Mouse (Mus musculus) lung, postnatal 14 days (tissue): ENCODE measurements at regions not wholly inside any gene's neighbourhood (a gene's known extent, or its start where the extent isn't known, plus 50 kb on each side); places are given as distances from the start of the nearest gene placed in this dataset.

ENCODE experiments used
- DNase-seq: peaks from one replicate; pipeline ENCODE4 v3.0.0; 2021

DNA sequence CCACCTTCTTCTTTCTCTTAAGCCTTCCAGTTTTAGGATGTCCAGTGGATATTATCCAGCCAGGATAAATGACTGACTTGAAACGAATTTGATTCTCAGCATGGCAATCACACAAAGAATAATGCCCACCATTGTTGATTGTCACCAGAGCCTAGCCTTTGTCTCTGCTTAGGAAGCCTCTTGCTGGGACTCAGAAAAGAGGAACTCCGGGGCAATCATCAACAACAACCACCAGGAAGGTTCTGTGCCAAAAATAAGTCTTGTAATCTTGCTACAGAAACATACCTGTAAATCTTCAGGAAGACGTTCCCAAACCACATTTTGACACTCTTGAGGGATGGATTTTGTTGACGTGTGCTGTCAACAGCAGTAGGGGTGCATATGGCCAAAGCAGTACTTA, 268.2 kb upstream of the Acvr2a start:
- DNase-seq, result no peak

DNA sequence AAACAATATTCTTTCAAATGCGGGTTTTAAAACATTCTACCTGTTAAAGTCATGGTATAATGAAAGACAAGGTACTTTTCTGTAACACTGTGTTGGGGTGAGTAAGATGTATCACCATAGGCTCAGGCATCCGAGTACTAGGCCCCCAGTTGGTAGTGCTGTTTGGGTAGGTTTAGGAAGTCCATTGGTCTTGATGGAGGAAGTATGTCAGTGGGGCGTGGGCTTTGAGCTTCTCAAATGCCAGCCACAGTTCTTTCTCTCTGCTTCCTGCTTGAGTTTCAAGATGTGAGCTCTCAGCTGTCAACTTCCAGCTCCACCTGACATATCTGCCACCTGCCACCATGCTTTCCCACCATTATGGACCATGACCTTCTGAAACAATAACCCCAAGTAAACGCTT, 267.7 kb upstream of the Acvr2a start:
- no peak for DNase-seq

DNA sequence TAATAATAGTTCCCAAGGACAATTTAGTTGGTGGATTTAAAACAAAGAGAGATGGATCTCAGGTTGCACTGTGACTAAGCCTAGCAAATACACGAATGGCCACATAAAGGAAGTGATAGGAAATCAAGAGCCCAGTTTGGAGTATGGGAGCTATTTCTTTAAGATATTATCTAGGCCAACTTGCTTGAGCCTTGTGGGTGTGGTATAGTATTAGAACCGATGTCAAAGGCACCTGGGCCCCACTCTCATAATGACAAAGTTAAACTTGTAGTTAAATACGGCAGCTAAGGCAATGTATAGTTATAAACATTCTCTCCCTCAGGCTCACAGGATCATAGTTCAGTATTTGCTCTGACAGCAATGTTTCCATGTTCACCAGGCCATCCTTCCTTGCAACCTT, 257.3 kb upstream of the Acvr2a start:
- DNase-seq, result no peak

DNA sequence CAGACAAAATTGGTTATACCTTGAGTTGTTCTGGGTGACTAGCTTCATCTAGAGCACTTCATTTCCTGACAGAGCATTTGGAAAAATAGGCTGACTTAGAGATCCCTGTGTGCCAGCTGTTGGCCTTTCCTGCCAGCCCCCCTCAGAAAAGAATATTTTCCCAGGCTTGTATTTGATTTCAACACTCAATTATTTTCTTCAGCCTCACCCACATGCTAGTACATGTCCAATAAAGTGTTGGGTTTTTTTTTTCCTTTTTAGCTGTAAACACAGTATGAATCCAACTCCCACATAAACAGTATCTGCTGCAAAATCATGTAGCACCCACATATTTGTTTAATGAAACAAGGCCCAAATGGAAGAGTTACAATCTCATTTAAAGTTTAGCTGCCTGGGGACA, 256.8 kb upstream of the Acvr2a start:
- peak; percentile 13 for DNase-seq

DNA sequence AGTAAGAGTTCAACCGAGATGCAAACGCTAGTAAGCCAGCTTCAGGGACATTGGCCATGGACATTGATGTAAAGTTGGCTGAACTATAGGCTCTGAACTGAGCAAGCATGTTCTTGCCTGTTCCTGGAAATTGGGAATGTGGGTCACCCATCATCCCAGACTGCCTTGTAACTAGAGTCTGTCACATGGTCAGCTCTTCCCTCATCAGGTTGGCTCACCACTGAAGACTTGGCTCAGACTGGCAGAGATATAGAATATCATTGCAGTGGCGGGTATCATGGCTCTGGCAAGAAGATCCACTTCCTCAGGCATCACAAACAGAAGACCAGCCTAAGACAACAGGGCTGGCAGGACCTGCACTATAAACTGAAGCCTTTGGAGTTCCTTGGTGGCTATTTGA, 255.3 kb upstream of the Acvr2a start:
- DNase-seq, result no peak

DNA sequence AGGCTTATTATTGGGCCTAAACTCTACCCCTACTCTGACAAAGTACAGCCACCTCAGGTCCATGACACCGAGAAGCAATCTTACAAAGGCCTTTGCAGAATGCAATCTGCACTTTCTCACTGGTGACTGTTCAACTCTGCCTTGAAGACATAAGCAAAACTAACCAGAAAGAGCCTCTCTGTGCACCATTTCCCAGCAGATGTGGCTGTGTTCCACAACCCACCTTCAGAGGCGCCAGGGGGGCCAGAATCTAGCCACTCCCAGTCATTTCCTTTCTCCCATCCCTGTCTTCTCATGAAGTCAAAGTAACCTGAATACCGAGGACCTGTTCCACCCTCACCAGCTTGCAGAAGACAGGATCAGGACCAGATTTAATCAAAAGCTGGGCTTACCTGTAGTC, 250.3 kb upstream of the Acvr2a start:
- DNase-seq, result no peak

DNA sequence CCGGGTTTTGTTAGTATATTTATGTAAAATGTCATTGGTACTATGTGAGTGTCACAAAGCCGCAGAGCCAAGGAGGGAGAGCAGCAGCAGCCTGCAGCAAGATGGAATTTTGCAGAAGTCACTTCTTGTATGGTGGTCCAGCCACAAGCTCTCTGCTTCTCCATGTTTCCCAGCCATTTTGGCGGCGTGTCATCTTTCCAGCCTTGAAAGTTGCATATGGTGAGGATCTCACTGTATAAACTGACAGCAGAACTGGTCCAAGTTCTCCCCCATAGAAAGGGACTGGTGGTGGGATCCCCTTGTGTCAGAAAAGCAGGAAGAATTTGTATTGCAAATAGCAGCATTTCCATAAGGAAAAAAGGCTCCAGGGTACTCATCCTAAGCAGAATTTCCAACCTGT, 249.7 kb upstream of the Acvr2a start:
- DNase-seq, result no peak

DNA sequence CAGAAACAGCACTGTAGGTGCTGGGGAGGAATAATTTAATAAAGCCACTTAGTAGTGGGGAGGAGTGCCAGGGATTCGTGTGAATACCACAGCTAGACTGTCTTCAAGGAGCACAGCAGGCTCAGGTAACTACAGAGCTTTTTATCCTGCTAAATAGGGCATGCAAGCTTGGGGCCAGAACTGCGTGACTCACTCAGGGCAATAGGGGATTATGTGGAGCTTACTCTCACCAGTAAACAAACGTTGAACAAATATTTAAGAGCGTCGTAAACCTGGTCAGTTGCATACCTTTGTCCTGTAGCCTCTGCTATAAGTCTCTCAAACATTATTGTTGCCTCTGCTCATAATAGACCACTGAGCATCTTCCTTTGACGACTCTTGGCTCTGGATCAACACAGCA, 246.0 kb upstream of the Acvr2a start:
- DNase-seq, result no peak

DNA sequence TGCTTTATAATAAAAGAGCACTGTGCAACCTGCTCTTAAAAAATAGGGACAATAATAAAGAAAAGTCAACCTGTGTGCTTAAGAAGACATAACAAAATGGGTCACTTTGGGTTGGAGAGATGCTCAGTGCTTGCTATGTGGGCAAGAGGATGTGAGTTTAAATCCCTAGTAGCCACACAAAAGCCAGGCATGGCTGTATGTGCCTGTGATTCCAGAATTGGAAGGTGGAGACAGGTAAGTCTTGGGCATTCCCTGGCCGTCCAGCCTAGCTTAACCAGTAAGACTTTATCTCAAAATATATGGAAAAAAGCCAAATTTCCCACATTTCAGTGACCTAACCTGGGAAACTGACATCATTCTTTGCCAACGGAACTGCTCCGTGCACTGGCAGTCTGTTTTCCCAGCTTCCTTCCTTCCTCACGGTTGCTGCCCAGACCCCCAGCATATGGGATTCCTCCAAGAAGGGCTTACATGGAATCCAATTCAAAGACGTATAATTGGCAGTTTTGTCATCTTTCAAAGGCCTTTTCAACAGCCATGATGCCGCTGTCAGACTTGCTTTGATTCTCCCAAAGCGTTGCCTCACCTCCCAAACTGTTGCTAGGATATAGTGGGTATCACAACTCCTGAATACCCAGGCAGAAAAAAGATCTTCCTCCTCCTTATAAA, 227.6 kb upstream of the Acvr2a start:
- no peak for DNase-seq

DNA sequence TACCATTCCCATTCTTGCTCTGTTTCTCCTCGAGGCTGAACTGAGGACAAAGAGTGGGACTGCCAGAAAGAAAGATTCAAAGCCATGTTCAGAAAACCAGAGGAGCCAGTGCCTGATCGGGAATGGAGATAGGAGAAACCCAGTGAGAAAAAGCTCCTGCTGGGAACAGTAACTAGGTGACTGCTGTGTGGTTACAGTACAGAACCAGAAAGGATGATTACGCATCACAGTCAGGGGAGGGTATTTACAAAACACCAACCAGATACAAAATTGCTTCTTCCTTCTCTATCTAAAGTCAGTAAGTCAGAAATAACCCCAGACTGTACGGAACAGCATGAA, 227.1 kb upstream of the Acvr2a start:
- no peak for DNase-seq

DNA sequence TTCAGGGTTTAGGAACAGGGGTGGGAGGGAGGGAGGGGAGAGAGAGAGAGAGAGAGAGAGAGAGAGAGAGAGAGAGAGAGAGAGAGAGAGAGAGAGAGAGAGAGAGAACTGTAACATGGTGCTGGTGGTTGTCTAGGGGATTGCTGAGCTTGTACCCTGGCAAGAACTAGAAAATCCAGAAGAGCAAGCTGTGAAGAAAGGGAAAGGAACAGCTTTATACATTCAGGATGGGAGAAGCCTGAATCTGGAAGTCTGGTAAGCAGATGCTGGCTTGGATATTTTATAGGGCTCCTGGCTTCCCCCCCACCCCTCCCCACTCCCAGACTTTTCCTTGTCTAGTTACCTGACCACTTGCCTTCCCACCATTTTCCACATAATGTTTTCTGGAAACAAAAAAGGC, 224.2 kb upstream of the Acvr2a start:
- DNase-seq, result no peak

DNA sequence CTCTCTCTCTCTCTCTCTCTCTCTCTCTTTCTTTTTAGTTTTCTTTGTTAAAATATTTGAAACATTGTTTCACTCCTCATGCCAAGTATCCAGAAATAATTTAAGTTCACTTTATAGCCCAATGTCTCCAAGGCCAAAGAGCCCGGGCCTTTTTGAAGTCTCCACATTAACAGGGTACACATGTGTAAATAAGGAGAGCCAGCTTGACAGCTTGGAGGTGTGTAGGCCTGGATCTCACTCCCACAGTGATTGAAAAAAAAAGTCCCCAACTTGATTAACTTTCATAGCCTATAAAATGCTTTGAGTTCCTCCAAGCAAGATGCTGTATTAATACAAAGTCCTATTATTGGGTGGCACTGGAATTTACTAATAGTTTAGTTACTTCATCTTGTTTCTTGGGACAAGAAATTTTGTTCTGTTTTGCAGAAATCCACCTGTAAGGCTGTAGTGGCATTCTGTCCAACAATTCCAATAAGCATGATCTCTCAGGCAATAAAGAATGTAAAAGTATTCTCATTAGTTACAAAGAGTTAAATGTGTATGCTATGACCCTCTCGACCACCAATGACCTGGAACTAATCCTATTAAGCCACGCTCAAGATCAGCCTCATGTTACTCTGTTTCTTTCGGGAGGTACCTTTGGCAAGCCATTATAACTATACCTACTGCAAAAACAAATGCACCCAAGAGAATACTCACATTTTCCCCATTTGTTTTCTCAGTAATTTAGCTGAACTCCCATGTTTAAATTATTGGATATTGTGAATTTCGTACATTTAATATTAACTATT, 215.9 kb upstream of the Acvr2a start:
- DNase-seq, result no peak

DNA sequence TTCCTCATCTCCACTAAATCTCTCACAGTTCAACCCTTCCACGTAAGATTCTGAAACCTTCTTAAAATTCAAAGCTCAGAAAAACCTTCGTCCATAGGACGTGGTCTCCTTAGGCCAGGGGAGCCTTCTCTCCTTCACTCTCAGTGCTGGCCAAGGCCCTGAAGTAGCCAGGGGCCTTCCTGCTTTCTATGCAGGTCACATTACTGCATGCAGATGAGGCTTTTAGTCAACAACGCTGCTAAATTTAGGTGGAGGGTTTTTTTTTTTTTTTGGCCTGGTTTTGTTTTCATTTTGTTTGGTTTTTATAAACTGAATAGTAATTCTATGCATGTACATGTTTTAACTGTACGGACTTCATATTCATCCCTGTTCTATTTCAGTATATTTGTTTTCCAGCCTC, 214.5 kb upstream of the Acvr2a start:
- no peak for DNase-seq

DNA sequence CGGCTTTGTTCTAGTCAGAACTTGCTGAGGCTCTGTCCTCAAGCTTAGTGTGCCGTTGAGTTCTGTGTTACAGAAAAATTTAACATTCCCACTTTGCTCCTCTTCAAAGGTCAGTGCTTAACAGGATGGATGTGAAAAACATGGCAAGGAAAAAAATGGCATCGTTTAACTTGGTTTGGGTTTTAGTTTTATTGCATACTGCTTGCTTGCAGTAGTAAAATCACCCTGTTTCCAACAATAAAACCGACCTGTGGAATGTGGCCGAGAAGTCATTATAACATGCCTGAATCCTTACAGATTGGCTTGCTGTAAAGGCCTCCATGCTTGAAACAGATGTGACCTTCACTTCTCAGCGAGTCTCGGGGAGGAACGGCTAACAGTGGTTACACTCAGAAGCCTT, 212.1 kb upstream of the Acvr2a start:
- DNase-seq, result no peak

DNA sequence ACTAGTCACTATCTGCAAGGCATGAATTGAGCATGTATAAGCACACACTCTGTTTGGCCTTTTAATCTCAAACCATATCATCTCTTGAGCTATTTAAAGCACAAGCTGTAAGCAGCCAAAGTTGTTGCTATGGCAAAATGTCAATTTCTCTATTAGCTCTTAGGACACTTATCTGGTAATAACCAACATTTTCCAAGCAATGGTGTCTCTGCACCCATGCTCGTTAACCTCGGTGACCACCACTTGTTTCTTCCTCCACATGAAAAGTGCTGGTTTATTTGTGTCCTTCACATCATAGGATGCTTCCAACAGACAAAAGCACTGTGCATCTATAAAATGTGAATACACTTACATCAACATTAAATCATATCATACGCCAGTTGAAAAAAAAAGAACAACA, 204.4 kb upstream of the Acvr2a start:
- DNase-seq, result no peak

DNA sequence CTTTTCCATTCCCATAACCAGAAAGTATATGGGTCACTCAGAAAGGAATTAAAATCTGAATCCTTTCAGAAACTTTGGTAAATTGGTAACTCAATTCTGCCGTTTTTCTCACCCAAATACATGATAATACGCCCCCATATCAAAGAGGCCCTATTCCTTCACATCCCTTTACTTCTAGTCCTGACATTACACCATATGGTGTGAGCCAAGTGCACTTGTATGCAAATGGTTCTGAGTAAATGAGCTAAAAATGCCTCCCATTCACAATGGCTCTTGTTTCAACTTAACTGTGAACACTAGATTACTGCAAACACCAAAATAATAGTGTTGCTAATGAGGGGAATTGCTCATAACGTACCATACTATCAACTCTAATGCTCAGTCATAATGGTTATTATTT, 201.7 kb upstream of the Acvr2a start:
- DNase-seq, result no peak

DNA sequence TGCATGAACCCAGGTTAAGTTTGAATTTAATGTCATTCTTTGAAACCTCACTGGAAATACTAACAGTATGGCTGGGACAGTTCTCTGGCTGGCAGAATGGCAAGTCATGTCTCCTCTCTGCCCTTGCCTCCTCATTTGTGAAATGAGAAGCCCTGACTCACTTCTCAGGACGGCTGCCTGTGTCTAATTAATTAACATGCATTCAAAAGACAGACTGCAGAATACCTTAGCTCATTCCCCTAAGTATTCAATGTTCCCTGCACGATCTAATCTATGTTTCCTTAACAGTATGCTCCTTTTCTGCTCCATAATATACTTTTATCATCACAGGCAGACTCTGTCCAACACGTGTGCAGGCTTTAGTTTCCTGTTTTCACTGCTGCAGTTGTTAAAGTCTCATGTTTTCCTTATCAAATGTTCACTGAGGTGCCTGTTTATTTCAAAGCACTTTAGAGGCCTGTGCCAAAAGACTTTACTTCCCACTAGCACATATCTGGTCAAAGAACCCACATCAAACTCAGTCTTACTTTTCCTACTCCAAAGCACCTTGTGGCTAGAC, 196.7 kb upstream of the Acvr2a start:
- no peak for DNase-seq

DNA sequence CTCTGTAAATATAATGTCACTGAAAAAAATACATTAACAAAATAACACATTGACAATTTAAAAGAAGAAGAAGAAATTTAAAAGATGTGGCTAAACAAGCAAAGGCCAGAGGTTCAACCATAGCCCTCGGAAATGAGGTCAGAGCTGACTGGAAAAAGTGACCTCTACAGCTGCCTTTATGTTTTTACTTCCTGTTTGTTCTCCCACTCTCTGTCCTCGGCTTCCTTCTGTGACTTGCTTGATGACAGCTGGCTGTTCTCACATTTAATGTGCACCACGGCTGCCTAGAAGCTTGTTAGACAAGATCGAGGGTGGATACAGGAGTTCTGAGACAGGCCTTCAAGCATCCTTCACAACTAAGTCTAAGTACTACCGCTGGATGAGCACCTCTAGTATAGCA, 194.9 kb upstream of the Acvr2a start:
- DNase-seq, result peak; percentile 1

DNA sequence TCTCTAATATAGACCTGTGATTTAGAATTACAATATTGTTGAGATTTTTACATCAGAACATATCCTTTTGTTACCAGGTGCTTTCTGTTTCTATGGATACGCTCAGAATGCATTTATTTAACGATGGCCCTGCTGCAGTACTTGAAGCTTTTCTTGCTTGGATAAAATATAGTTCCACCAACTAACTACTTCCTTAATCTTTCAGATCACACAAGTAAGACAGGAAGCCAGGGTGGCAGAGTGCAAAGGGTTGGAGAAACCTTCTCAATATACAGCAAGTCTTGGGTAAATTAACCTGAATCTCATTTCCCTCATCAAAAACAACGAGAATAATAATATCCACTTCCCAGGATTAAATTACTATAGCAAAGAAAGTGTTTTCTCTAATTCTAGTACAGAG, 193.1 kb upstream of the Acvr2a start:
- no peak for DNase-seq

DNA sequence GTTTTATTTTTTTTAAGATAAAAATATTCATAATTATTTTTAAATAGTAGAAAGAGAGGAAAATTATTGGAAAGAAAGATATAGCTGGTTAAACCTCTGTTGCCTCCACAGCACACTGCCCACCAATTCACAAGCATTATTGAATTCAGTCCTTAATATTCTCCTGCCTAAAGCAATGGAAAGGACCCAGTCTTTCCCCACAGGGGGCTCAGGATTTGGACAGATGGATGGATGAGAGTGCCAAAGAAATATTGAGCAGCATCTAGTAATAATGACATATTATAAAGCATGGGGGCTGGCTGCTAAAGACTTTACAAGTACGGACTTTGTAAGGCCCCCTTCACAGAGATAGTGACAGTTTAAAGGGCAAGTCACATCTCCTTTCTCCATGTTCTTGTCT, 191.6 kb upstream of the Acvr2a start:
- DNase-seq, result no peak

DNA sequence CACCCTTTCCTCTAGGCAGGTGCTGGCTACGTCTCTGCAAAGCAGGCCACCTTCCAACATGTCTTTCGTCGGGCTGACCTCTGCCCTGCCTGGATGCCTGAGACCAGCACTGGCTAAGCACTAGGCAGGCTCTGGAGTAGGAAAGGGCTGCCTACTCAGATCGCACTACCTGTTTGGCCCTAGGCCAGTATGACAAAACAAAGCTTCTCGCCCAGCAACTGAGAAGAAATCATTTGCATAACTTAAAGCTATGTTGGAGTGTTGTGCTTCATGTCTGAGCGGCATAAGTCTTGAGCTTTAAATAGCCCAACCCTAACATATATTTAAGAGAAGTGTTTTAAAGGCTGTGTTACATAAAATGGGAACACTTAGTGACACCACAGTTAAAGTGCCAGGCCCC, 189.9 kb upstream of the Acvr2a start:
- peak; percentile 37 for DNase-seq

DNA sequence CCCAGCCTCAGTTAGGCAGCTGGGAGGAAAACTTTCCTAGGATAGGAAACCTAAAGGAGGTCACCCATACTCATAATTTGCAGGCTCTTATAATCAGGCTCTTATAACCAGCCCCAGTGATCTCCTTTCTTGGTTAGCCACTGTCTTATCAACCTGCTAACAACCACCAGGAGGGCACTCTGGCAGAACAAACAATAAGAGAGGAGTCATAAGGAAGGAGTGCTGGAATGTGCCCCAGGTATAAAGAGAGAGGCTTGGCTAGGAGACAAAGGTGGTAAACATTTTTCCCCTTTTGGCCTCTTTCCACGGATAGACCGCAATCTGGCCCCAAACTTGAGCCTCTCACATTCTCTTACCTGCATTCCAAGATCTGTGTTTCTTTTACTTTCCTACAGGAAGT, 189.4 kb upstream of the Acvr2a start:
- peak; percentile 2 for DNase-seq

DNA sequence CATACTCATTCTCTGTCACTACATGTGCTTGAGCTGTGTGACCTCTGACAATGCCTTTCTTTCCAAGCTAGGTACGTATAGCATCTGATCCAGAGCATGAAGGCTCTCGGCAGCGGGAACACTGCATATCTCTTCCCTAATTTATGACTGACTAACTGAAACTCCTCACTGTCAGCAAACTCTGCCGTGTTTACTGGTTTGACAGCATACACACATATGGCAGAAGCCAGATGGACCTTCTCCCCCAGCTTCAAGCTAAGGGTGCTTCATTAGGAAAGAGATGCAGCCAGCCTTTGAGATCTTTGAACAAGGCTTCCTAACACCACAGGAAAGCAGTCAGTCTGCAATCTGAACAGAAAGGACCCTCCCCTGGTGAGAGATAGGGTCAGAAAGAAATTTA, 186.9 kb upstream of the Acvr2a start:
- DNase-seq, result no peak

DNA sequence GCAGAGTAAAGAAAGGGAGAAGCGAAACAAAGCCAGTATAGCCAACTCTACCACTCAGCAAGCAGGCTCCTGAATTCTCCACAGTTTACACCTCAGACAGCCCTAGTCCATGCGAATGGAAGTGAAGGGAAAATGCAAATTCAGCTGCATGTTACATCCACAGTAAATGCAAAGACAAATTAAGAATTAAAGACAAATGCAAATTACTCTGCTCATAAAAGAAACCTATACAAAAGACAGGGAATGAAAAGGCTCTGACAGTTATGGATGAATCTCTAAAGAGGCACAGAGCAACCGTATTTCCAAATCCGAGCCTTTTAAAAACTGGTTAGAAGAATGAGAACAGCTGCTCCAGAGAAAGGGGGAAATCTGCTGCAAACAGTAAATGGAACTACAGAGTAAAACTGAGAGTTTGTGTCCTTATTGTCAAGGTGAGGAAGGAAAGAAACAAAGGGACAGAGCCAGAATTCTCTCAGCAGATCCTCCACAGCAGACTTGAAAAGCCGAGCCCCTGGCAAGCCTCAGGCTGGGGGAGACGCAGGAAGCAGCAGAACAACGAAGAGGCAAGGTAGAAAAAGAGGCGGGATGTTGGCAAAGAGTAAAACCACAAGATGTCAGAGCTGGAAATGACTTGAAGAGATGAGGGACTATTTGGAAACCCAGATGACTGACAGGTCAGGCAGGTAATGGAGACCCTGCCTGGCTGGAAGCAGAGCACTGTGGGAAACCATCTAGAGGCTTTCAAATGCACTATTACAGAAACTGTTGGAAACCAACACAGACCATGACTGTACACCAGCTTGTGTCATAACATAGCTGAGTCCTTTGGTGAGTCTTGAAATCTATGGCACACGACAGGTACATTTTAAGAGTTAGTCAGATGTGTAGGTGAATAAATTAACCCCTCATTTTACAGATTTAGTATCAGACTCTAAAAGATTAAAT, 184.5 kb upstream of the Acvr2a start:
- no peak for DNase-seq
